Mouse (Mus musculus) liver, embryonic 11.5 days (tissue): ENCODE measurements around the gene Fopnl. TPM values are rescaled to one million over a fixed set of nuclear protein-coding genes. Genes with fewer than 3 reads are reported as not detected.
A peak's percentile ranks its signal among the peaks of the same experiment; 100 is the strongest.

ENCODE experiments used
- ATAC-seq: fragments of 200-750 bp; cut with Nextera tagmentation; replicated peaks from 2 replicates; pipeline ENCODE4 v1.8.0; 2017; ENCODE audit warnings: moderate number of reproducible peaks, mild to moderate bottlenecking, moderate TSS enrichment, moderate library complexity; ENCODE audit not compliant: low FRiP score
- DNase-seq: peaks from one replicate; pipeline ENCODE4 v3.0.0-alpha.2; 2017; ENCODE audit warnings: low spot score
- H3K27ac ChIP-seq: fragments of 300-500 bp; sonication (generic); 2 replicates; pipeline ENCODE4 v1.5.1; 2014; ENCODE audit warnings: mild to moderate bottlenecking, low read depth, low read length, control low read depth
- H3K27me3 ChIP-seq: fragments of 300-500 bp; sonication (generic); replicated peaks from 2 replicates; pipeline ENCODE4 v1.6.1; 2014; ENCODE audit warnings: low read length, mixed read lengths; ENCODE audit not compliant: control insufficient read depth, insufficient read depth
- H3K36me3 ChIP-seq: fragments of 300-500 bp; sonication (generic); 2 replicates; pipeline ENCODE4 v1.6.1; 2014; ENCODE audit warnings: mild to moderate bottlenecking, low read length, moderate library complexity, mixed read lengths; ENCODE audit not compliant: control insufficient read depth, insufficient read depth
- H3K4me1 ChIP-seq: fragments of 300-500 bp; sonication (generic); replicated peaks from 2 replicates; pipeline ENCODE4 v1.6.1; 2014; ENCODE audit warnings: low read length, mixed read lengths; ENCODE audit not compliant: control insufficient read depth, insufficient read depth
- H3K4me2 ChIP-seq: fragments of 300-500 bp; sonication (generic); 2 replicates; pipeline ENCODE4 v1.6.1; 2014; ENCODE audit warnings: mild to moderate bottlenecking, control low read depth, moderate library complexity
- H3K4me3 ChIP-seq: fragments of 300-500 bp; sonication (generic); 2 replicates; pipeline ENCODE4 v1.5.1; 2014; ENCODE audit warnings: low read depth, low read length, control low read depth
- H3K9ac ChIP-seq: fragments of 300-500 bp; sonication (generic); 2 replicates; pipeline ENCODE4 v1.6.1; 2014; ENCODE audit warnings: low read depth, low read length, control low read depth
- H3K9me3 ChIP-seq: fragments of 300-500 bp; sonication (generic); 2 replicates; pipeline ENCODE4 v1.6.1; 2016; ENCODE audit warnings: low read length, inconsistent platforms, mixed read lengths; ENCODE audit not compliant: control insufficient read depth
- WGBS: fragments of 180-500 bp; shearing (Covaris S2); extraction: QIAGEN DNeasy Blood & Tissue Kit; methylation state at CpG from one replicate; pipeline ENCODE4 v1.1.7; 2014; 5-methylcytosine and 5-hydroxymethylcytosine counted together
- polyA plus RNA-seq: library from polyadenylated mRNA; unstranded; fragments of >200 nt; fragmentation: Nextera tagmentation; extraction: Ambion mirVana; gene quantifications from 2 replicates; pipeline ENCODE4 v1.2.1, GENCODE M21; 2014

Fopnl gene
- 106 and 107 TPM in 2 replicates for polyA plus RNA-seq

- Histone ChIP-seq H3K4me3 (peak within 1 kb of the TSS; percentile 82), H3K4me2 (peak within 1 kb of the TSS; percentile 83), H3K27ac (peak within 1 kb of the TSS; percentile 35), H3K4me1 (peaks cover 8% of the 10 kb centered on the region), H3K27me3 (no peaks in the 10 kb centered on the region), H3K9me3 (no peaks in the 10 kb centered on the region), H3K9ac (peak within 1 kb of the TSS; percentile 82), H3K36me3 (peaks cover 2% of the 10 kb centered on the region; the same call in 1 of the 2 replicates)
- WGBS, result 3% methylated on average over 51 of the region's 51 CpGs
- ATAC-seq (peak; percentile 100), DNase-seq (peak; percentile 89)
These were observed at the start of gene Fopnl for GRCm38 (mm10) chr16:14316884-14317876. TSS of gene Fopnl (minus strand) at chr16:14317405.

GRCm38 (mm10) chr16:14366017-14366416 lies 48.8 kb upstream of the Fopnl start:
- no peaks in the 10 kb centered on the region for H3K27me3 ChIP-seq
- H3K9ac ChIP-seq, result no peak overlapping the region
- no peak for DNase-seq
- peaks cover 29% of the 10 kb centered on the region for H3K4me1 ChIP-seq
- no peaks in the 10 kb centered on the region for H3K9me3 ChIP-seq
- 92% methylated on average over 1 of the region's 1 CpGs for WGBS
- H3K36me3 ChIP-seq, result no peaks in the 10 kb centered on the region
- no peak overlapping the region for H3K4me2 ChIP-seq
- no peak for ATAC-seq
- H3K4me3 ChIP-seq, result no peak overlapping the region
- no peak overlapping the region for H3K27ac ChIP-seq

- no peak for DNase-seq
- H3K27ac ChIP-seq, result no peak overlapping the region
- whole genome bisulfite sequencing, result 21% methylated on average over 4 of the region's 4 CpGs
- H3K9me3 ChIP-seq, result no peaks in the 10 kb centered on the region
- no peaks in the 10 kb centered on the region for H3K27me3 ChIP-seq
- H3K4me3 ChIP-seq, result no peak overlapping the region
- H3K9ac ChIP-seq, result no peak overlapping the region
- peaks cover 31% of the 10 kb centered on the region for H3K4me1 ChIP-seq
- peak; percentile 35; the same call in 1 of the 2 replicates for ATAC-seq
- H3K4me2 ChIP-seq, result no peak overlapping the region
- no peaks in the 10 kb centered on the region for H3K36me3 ChIP-seq
These were observed 48.3 kb upstream of the Fopnl start for GRCm38 (mm10) chr16:14365457-14365856.

- peak overlapping the region; percentile 12; the same call in 1 of the 2 replicates for H3K4me2 ChIP-seq
- H3K27ac ChIP-seq, result no peak overlapping the region
- 63% methylated on average over 6 of the region's 6 CpGs for WGBS
- H3K4me3 ChIP-seq, result no peak overlapping the region
- no peak overlapping the region for H3K9ac ChIP-seq
- no peaks in the 10 kb centered on the region for H3K27me3 ChIP-seq
- H3K9me3 ChIP-seq, result no peaks in the 10 kb centered on the region
- DNase-seq (no peak), ATAC-seq (no peak)
- no peaks in the 10 kb centered on the region for H3K36me3 ChIP-seq
- H3K4me1 ChIP-seq, result peaks cover 31% of the 10 kb centered on the region
These were observed 46.9 kb upstream of the Fopnl start for GRCm38 (mm10) chr16:14364066-14364465.

- peak overlapping the region; percentile 12 for H3K4me2 ChIP-seq
- H3K4me1 ChIP-seq, result peaks cover 31% of the 10 kb centered on the region
- DNase-seq (no peak), ATAC-seq (no peak)
- no peaks in the 10 kb centered on the region for H3K36me3 ChIP-seq
- 56% methylated on average over 3 of the region's 3 CpGs for WGBS
- no peak overlapping the region for H3K9ac ChIP-seq
- no peak overlapping the region for H3K27ac ChIP-seq
- H3K27me3 ChIP-seq, result no peaks in the 10 kb centered on the region
- H3K9me3 ChIP-seq, result no peaks in the 10 kb centered on the region
- H3K4me3 ChIP-seq, result no peak overlapping the region
These were observed 46.3 kb upstream of the Fopnl start for GRCm38 (mm10) chr16:14363496-14363895.

- Histone ChIP-seq H3K36me3 (no peaks in the 10 kb centered on the region), H3K9me3 (no peaks in the 10 kb centered on the region), H3K27me3 (no peaks in the 10 kb centered on the region), H3K4me3 (peak overlapping the region; percentile 78), H3K27ac (no peak overlapping the region), H3K9ac (peak overlapping the region; percentile 80), H3K4me2 (peak overlapping the region; percentile 90), H3K4me1 (peaks cover 34% of the 10 kb centered on the region)
- DNase-seq (no peak), ATAC-seq (no peak)
- WGBS, result 21% methylated on average over 7 of the region's 7 CpGs
These were observed 45.1 kb upstream of the Fopnl start for GRCm38 (mm10) chr16:14362099-14362820.

- Histone ChIP-seq H3K4me3 (peak within 1 kb of the TSS; percentile 78), H3K4me2 (peak within 1 kb of the TSS; percentile 90), H3K9ac (peak within 1 kb of the TSS; percentile 80), H3K36me3 (no peaks in the 10 kb centered on the region), H3K4me1 (peaks cover 34% of the 10 kb centered on the region), H3K27ac (no peak within 1 kb of the TSS), H3K27me3 (no peaks in the 10 kb centered on the region), H3K9me3 (no peaks in the 10 kb centered on the region)
- DNase-seq, result peak; percentile 80
- WGBS, result 1% methylated on average over 64 of the region's 64 CpGs
- peak; percentile 84 for ATAC-seq
These were observed 44.3 kb upstream of the Fopnl start, which contains the start of gene Abcc1 for GRCm38 (mm10) chr16:14361362-14362098. TSS of gene Abcc1 (plus strand) at chr16:14361558.

- DNase-seq, result no peak
- 4% methylated on average over 7 of the region's 7 CpGs for WGBS
- peaks cover 34% of the 10 kb centered on the region for H3K4me1 ChIP-seq
- H3K9me3 ChIP-seq, result no peaks in the 10 kb centered on the region
- H3K27me3 ChIP-seq, result no peaks in the 10 kb centered on the region
- ATAC-seq, result no peak
- H3K4me2 ChIP-seq, result peak overlapping the region; percentile 90
- no peaks in the 10 kb centered on the region for H3K36me3 ChIP-seq
- peak overlapping the region; percentile 78 for H3K4me3 ChIP-seq
- H3K27ac ChIP-seq, result no peak overlapping the region
- H3K9ac ChIP-seq, result peak overlapping the region; percentile 80
These were observed 43.7 kb upstream of the Fopnl start for GRCm38 (mm10) chr16:14360931-14361330.
